Mouse (Mus musculus): ENCODE results near the gene Slc25a35. TPM values are rescaled to one million over a fixed set of nuclear protein-coding genes. Genes with fewer than 3 reads are reported as not detected.
A peak's percentile ranks its signal among the peaks of the same experiment; 100 is the strongest.

Gene Slc25a35
- total RNA-seq, 1 experiment = 2.7 TPM

DNA sequence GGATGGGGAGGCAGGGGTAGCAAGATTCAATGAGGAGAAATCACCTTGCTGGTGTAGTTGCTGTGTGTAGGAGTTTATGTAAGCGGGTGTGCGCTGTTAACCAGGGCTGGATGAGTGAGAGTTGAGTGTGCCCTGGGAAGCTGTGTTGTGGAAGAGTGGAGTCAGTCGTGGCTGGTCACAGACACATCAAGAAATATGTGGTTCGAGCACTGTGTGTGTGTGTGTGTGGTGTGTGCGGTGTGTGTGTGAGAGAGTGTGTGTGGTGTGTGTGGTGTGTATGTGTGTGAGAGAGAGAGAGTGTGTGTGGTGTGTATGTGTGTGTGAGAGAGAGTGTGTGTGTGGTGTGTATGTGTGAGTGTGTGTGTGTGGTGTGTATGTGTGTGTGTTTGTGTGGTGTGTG is 12.5 kb upstream of the Slc25a35 start:
- Histone ChIP-seq H3K9ac (ENCODE audit: insufficient read depth, low read depth, low read length, poor library complexity, severe bottlenecking) (no peak overlapping the region), H3K36me3 (ENCODE audit: control insufficient read depth, insufficient read depth, low read length, poor library complexity, severe bottlenecking) (no peaks in the 10 kb centered on the region; the same call in 1 of the 2 replicates), H3K9me3 (ENCODE audit: control insufficient read depth, insufficient read depth, low read depth, low read length) (no peaks in the 10 kb centered on the region), H3K4me1 (ENCODE audit: control insufficient read depth in 2 of 2, insufficient read depth in 2 of 2, low read length in 2 of 2, poor library complexity in 1 of 2) (peaks cover 3 to 17% of the 10 kb centered on the region in 2 experiments; a peak in 3 of 4 replicates), H3K27ac (ENCODE audit: insufficient read depth, low read depth, low read length, poor library complexity, severe bottlenecking) (no peak overlapping the region), H3K4me3 (ENCODE audit: insufficient read depth in 1 of 2, low read depth in 1 of 2, low read length in 2 of 2, poor library complexity in 1 of 2, severe bottlenecking in 1 of 2) (no peak overlapping the region)
- in situ Hi-C loops (cut with MboI; ENCODE audit: low sequenced_read_pairs in 2 of 2, unreplicated experiment in 2 of 2) = no loop called here
- no peak for DNase-seq (ENCODE audit: low read depth, low spot score)
- TF ChIP-seq ZC3H11A (IDR thresholded peaks at IDR 0.05; ENCODE audit: borderline replicate concordance, low read depth, low read length) (no peak), CHD2 (IDR thresholded peaks at IDR 0.05; ENCODE audit: low read depth, low read length) (no peak), MAFK (IDR thresholded peaks at IDR 0.05; ENCODE audit: insufficient read depth, low read depth, low read length) (no peak), ZNF384 (IDR thresholded peaks at IDR 0.05; ENCODE audit: low read depth, low read length) (no peak), HCFC1 (IDR thresholded peaks at IDR 0.05; ENCODE audit: borderline replicate concordance, insufficient read depth, low read length) (no peak)

DNA sequence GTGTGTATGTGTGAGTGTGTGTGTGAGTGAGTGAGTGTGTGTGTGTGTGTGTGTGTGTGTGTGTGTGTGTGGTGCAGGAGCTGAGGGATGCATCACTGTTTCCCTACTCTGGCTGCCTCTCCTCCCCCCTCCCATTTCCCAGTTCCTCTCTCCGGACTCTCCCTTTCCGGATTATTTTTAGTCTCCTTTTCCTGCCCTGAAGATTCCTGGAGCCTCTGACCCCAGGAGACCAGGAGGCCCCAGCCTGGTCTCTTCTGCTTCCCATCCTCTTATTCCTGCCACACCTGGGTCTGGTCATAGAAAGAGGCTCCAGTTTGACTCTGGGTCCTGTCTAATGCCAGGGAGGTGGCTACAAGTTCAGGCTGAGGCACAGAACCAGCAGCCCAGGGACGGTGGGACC is 11.8 kb upstream of the Slc25a35 start:
- H3K4me3 ChIP-seq (ENCODE audit: insufficient read depth in 1 of 2, low read depth in 1 of 2, low read length in 2 of 2, poor library complexity in 1 of 2, severe bottlenecking in 1 of 2) = 0 out of 4 replicates have a peak overlapping the region, but pooled peaks have one; percentile 37 to 61
- DNase-seq (ENCODE audit: low read depth, low spot score) = no peak
- peak overlapping the region; percentile 41; the same call in 1 of the 2 replicates for H3K9ac ChIP-seq (ENCODE audit: insufficient read depth, low read depth, low read length, poor library complexity, severe bottlenecking)
- no peak overlapping the region for H3K27ac ChIP-seq (ENCODE audit: insufficient read depth, low read depth, low read length, poor library complexity, severe bottlenecking)
- peaks cover 3 to 17% of the 10 kb centered on the region in 2 experiments; a peak in 3 of 4 replicates for H3K4me1 ChIP-seq (ENCODE audit: control insufficient read depth in 2 of 2, insufficient read depth in 2 of 2, low read length in 2 of 2, poor library complexity in 1 of 2)
- in situ Hi-C loops (cut with MboI; ENCODE audit: low sequenced_read_pairs in 2 of 2, unreplicated experiment in 2 of 2) = no loop called here
- H3K36me3 ChIP-seq (ENCODE audit: control insufficient read depth, insufficient read depth, low read length, poor library complexity, severe bottlenecking) = no peaks in the 10 kb centered on the region; the same call in 1 of the 2 replicates
- no peaks in the 10 kb centered on the region for H3K9me3 ChIP-seq (ENCODE audit: control insufficient read depth, insufficient read depth, low read depth, low read length)
- TF ChIP-seq HCFC1 (IDR thresholded peaks at IDR 0.05; ENCODE audit: borderline replicate concordance, insufficient read depth, low read length) (no peak), CHD2 (IDR thresholded peaks at IDR 0.05; ENCODE audit: low read depth, low read length) (no peak), ZNF384 (IDR thresholded peaks at IDR 0.05; ENCODE audit: low read depth, low read length) (no peak), ZC3H11A (IDR thresholded peaks at IDR 0.05; ENCODE audit: borderline replicate concordance, low read depth, low read length) (no peak), MAFK (IDR thresholded peaks at IDR 0.05; ENCODE audit: insufficient read depth, low read depth, low read length) (no peak)

DNA sequence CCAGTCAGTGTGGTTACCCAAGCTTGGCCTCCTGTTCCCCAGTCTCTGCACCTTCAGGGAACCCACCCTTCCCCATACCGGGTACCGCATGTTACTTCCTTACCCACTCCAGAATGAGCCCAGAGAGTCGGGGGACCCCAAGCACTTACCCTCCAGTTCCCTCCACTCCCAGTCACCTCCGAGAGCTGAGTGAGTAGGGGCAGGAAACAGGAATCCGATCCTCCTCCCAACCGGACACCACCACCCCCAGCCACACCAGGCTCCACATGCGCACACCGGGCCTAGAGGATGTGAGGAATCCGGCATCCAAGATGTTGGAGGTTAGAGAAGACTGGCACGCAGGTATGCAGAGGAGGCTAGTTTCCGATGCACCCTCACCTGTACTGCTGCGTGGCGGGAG is 11.2 kb upstream of the Slc25a35 start:
- no peak for TF ChIP-seq HCFC1 (IDR thresholded peaks at IDR 0.05; ENCODE audit: borderline replicate concordance, insufficient read depth, low read length)
- no peak for TF ChIP-seq MAFK (IDR thresholded peaks at IDR 0.05; ENCODE audit: insufficient read depth, low read depth, low read length)
- no peak for TF ChIP-seq CHD2 (IDR thresholded peaks at IDR 0.05; ENCODE audit: low read depth, low read length)
- no peak for TF ChIP-seq ZC3H11A (IDR thresholded peaks at IDR 0.05; ENCODE audit: borderline replicate concordance, low read depth, low read length)
- TF ChIP-seq ZNF384 (IDR thresholded peaks at IDR 0.05; ENCODE audit: low read depth, low read length) = no peak
- Histone ChIP-seq H3K36me3 (ENCODE audit: control insufficient read depth, insufficient read depth, low read length, poor library complexity, severe bottlenecking) (no peaks in the 10 kb centered on the region; the same call in 1 of the 2 replicates), H3K9ac (ENCODE audit: insufficient read depth, low read depth, low read length, poor library complexity, severe bottlenecking) (peak overlapping the region; percentile 41), H3K9me3 (ENCODE audit: control insufficient read depth, insufficient read depth, low read depth, low read length) (no peaks in the 10 kb centered on the region), H3K4me1 (ENCODE audit: control insufficient read depth in 2 of 2, insufficient read depth in 2 of 2, low read length in 2 of 2, poor library complexity in 1 of 2) (peaks cover 3 to 17% of the 10 kb centered on the region in 2 experiments; a peak in 3 of 4 replicates), H3K27ac (ENCODE audit: insufficient read depth, low read depth, low read length, poor library complexity, severe bottlenecking) (no peak overlapping the region), H3K4me3 (ENCODE audit: insufficient read depth in 1 of 2, low read depth in 1 of 2, low read length in 2 of 2, poor library complexity in 1 of 2, severe bottlenecking in 1 of 2) (peak overlapping the region; percentile 37 to 61)
- in situ Hi-C loops (cut with MboI; ENCODE audit: low sequenced_read_pairs in 2 of 2, unreplicated experiment in 2 of 2) = no loop called here
- DNase-seq (ENCODE audit: low read depth, low spot score) = no peak

DNA sequence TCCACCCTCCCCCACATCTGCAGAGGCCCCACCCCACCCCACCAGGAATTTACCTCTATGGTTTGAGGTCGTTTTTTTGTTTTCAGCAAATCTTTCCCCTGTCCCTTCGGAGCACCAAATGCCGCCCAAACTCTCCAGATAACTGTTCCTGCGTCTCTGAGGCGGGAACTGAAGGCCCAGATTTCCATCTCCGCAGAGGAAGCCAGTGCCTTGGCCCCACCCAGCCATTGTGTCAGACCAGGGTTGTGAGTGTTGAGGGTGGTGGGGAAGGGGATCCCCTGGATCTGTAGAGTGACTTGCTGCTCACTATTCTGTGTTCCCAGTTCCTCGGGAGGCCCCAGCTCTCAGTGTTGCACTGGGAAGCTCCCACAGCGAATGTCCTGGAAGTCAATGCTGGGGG is 10.6 kb upstream of the Slc25a35 start, which contains the start of gene Arhgef15:
Gene Arhgef15, minus strand, starts transcription at position 173 of the 400 bp plus-strand sequence.
- in situ Hi-C loops (cut with MboI; ENCODE audit: low sequenced_read_pairs in 2 of 2, unreplicated experiment in 2 of 2) = no loop called here
- H3K27ac ChIP-seq (ENCODE audit: insufficient read depth, low read depth, low read length, poor library complexity, severe bottlenecking) = no peak within 1 kb of the TSS
- H3K36me3 ChIP-seq (ENCODE audit: control insufficient read depth, insufficient read depth, low read length, poor library complexity, severe bottlenecking) = no peaks in the 10 kb centered on the region; the same call in 1 of the 2 replicates
- H3K9ac ChIP-seq (ENCODE audit: insufficient read depth, low read depth, low read length, poor library complexity, severe bottlenecking) = peak within 1 kb of the TSS; percentile 41
- no peak for DNase-seq (ENCODE audit: low read depth, low spot score)
- TF ChIP-seq ZC3H11A (IDR thresholded peaks at IDR 0.05; ENCODE audit: borderline replicate concordance, low read depth, low read length) = no peak
- TF ChIP-seq HCFC1 (IDR thresholded peaks at IDR 0.05; ENCODE audit: borderline replicate concordance, insufficient read depth, low read length) = no peak
- no peak for TF ChIP-seq ZNF384 (IDR thresholded peaks at IDR 0.05; ENCODE audit: low read depth, low read length)
- TF ChIP-seq CHD2 (IDR thresholded peaks at IDR 0.05; ENCODE audit: low read depth, low read length) = no peak
- TF ChIP-seq MAFK (IDR thresholded peaks at IDR 0.05; ENCODE audit: insufficient read depth, low read depth, low read length) = no peak
- peak within 1 kb of the TSS; percentile 37 to 61 for H3K4me3 ChIP-seq (ENCODE audit: insufficient read depth in 1 of 2, low read depth in 1 of 2, low read length in 2 of 2, poor library complexity in 1 of 2, severe bottlenecking in 1 of 2)
- peaks cover 3 to 17% of the 10 kb centered on the region in 2 experiments; a peak in 3 of 4 replicates for H3K4me1 ChIP-seq (ENCODE audit: control insufficient read depth in 2 of 2, insufficient read depth in 2 of 2, low read length in 2 of 2, poor library complexity in 1 of 2)
- H3K9me3 ChIP-seq (ENCODE audit: control insufficient read depth, insufficient read depth, low read depth, low read length) = no peaks in the 10 kb centered on the region
